Mouse (Mus musculus) megakaryocyte, embryonic 14.5 days (primary cell): ENCODE measurements around the gene Blvrb.

Experiments used
- FLI1 ChIP-seq: IDR thresholded peaks from 2 replicates; pipeline ENCODE4 v1.6.1; 2012; ENCODE audit warnings: low read length, inconsistent platforms, mixed read lengths
- GATA1 ChIP-seq: IDR thresholded peaks from 3 replicates; pipeline ENCODE4 v1.6.1; 2012; ENCODE audit warnings: mixed read lengths, low read length, inconsistent platforms, borderline replicate concordance

DNA sequence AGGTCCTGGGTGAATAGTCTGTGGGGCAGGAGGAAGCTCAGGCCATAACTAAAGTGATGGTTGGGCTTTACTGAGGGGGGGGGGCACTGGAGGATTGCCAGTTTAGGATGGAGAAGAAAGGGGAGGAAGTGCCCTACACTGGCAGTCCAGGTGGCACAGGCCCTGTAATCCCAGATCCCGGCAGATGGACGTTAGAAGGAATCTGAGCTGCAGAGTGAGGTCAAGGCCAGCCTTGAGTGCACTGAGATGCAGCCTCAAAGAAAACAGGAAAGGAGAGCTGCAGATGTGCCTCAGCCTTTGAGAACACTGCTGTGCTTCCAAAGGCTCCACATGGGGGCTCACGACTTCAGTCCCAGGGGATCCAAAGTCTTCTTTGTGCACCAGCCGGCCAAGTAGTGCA lies 19.9 kb downstream of the Blvrb start:
- TF ChIP-seq GATA1 (no peak), FLI1 (no peak)
